Mouse (Mus musculus) brain, embryonic 14.5 days (tissue): ENCODE measurements at regions not wholly inside any gene's neighbourhood (a gene's known extent, or its start where the extent isn't known, plus 50 kb on each side); places are given as distances from the start of the nearest gene placed in this dataset.

ENCODE experiments used
- DNase-seq: peaks from one replicate; pipeline ENCODE4 v3.0.0-alpha.2; 2011; ENCODE audit warnings: low read depth
- CTCF ChIP-seq: fragments of 200-500 bp; IDR thresholded peaks from 2 replicates; pipeline ENCODE4 v1.5.1; 2012; ENCODE audit warnings: inconsistent platforms, mild to moderate bottlenecking, moderate library complexity, borderline replicate concordance; ENCODE audit not compliant: insufficient read depth, insufficient read length; ENCODE audit errors: extremely low read depth
- POLR2A ChIP-seq: fragments of 200-500 bp; IDR thresholded peaks from 2 replicates; pipeline ENCODE4 v1.6.1; 2012; ENCODE audit warnings: mild to moderate bottlenecking, inconsistent platforms, borderline replicate concordance; ENCODE audit not compliant: poor library complexity, insufficient read depth, insufficient read length, severe bottlenecking; ENCODE audit errors: extremely low read depth

DNA sequence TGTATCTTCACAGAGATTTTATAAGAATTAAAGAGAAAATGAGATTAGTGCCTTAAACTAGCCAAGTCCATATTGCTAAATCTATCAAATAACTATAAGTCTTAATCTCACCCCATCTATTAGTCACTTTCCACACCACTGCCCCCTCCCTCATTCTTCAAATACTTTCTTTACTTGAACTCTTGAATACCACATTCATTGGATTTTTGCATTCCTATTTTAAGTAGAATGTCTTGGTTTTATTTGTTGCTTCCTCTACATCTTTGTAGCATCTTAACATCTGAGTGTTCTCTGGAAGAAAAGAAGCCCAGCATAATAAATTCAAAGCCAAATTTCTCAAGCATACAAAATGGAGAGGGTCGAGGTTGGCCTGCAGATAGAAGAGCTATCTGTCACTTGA is 200.9 kb upstream of the Thbs1 start:
- no peak for DNase-seq
- no peak for TF ChIP-seq CTCF

DNA sequence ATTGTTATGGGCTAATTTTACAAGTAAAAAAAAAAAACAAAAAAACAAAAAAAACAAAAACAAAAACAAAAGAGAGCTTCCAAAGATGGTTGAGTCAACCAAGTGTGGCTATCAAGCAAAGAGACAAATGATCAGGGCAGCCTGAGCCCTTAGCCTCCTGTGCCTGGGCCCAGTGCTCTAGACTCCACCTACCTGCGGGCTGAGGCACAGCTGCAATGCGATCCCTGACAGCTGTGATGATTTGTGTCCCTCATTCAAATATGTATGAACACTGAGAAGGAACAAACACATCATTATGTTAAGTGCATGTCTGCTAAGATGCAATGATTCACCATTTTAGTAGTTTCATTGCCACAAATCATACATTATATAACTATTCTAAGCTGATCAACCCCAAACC is 199.0 kb upstream of the Thbs1 start:
- DNase-seq: no peak
- TF ChIP-seq CTCF (peak; percentile 9; the same call in 1 of the 2 replicates), POLR2A (no peak)

DNA sequence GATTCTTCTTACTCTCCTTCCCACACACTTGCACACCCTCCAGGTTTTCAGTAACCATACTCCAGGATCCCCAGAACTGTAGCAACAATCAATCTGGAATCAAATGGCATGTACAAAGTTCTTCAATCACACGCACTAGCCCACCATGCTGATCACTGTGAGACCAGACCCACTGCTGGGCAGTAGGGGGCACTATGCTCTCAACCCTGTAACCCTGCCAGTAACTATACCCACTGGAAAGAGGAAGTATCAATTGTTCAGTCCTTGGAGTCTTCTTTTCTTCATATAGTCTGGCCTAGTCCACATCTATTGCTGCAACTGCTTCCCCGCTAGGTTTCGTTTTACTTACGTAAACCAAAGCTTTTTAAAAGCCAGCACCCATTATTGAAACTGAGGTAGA is 197.8 kb upstream of the Thbs1 start:
- DNase-seq: no peak
- no peak for TF ChIP-seq POLR2A
- no peak for TF ChIP-seq CTCF

DNA sequence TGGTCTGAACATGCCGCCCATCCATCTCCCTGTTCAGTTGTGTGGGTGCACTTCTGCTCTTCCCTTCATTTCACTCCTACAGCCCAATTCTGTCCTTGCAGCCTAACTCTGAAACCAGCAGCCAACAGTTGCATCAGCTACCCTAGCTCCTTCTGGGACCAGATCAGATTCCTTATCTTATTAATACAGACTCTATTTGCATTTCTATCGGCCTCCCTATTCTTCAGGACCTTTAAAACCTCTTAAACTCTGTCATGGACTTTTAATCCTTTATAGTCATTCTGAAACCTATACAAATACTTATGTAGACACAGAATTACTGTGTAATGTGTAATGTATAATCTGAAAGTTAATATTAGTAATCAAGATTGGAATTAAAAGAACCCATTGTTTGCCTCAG is 195.9 kb upstream of the Thbs1 start:
- TF ChIP-seq CTCF: no peak
- TF ChIP-seq POLR2A: no peak
- DNase-seq: no peak

DNA sequence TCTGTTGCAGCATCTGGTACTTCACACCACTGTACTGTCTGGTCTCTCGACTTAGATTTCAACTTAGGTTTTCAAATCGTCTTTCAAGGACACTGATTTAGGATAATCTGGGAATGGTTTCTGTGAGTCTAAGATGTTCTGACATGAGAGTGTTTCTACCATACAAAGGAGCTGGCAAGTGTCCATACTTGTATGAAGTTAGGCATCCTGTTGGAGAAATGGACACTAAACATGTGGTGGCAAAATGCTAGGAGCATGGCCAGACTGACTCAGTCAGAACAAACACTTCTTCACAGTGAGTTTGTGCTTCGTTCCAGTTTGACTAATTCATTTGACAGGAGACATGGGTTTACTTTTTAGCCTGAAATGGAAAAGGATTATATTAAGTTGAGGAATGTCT is 194.5 kb upstream of the Thbs1 start:
- DNase-seq: no peak
- TF ChIP-seq POLR2A (no peak), CTCF (no peak)

DNA sequence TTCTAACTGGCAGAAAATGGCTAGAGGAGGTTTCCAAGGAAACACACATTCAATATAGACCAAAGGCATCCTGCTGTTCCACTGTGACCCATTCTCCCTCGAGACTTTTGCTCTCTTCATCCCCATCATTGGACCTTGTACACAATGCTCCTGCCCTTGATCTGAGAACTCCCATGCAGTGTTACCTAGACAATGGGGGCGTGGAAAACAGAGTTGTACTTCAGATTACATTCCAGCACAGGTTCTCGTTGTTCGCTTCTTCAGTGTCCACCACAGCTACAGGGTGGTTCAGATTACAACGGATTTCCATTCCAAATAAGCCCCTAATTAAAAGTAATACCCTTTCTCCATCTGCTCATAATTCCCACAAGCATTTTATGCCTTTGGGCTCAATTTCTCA is 186.8 kb upstream of the Thbs1 start:
- DNase-seq: peak; percentile 32
- TF ChIP-seq POLR2A (no peak), CTCF (no peak)

DNA sequence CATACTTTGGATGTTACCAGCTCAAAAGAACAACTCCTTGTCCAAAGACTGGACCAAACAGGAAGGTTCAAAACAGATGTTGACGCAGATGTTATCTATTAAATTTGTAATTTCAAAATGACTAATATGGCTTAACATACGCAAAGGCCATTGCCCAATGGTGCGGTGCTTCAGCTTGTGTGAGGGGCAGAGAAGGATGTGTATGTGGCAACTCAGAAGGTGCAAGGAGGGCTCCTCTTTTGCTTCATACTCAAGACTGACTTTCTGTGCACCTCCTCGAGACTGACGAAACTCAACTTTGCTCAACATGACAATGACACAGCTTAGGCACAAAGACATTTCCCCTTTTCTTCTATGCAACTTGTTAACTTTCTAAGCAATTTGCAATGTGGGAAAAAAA is 186.3 kb upstream of the Thbs1 start:
- DNase-seq: no peak

DNA sequence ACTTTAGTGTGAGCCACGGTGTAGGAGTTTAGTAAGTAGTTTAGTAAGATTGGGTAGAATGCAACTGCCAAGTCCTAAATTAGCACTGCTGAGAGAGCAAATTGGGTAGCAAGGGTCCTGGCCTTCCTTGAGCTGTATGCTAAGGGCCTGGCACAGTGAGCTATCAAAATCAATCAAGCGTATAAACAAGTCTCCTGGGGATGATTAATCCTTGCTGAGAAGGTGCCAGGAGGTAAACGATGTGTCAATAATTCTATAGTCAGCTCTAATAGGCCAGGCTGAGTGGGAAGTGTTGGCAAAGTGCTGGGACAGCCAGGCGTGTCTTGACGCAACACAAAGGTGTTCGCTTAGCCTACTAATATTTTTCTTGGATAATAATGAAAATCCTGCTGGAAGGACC is 183.6 kb upstream of the Thbs1 start:
- DNase-seq: peak; percentile 90

More for the DNA sequence above, 186.3 kb upstream of the Thbs1 start:
- TF ChIP-seq CTCF (no peak), POLR2A (no peak)

DNA sequence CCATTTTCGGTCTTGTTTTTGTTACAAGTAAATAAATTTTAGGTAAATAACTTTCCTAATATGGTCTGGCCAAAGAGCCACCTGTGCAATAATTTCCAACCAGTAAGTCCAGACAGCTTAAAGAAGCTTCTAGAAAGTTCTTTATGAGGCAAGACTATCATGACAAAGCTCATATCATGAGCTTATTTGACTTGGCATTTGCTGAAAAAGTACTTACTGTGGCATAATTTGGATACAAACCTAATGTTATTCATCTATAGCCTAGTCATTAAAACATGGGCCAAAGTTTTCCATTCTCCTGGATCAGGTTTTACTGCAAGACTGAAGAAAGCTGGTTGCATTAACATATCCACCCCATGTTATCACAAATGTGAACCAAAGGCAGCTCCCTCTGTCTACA is 182.1 kb upstream of the Thbs1 start:
- TF ChIP-seq CTCF (no peak), POLR2A (no peak)
- DNase-seq: no peak

More for the DNA sequence above, 183.6 kb upstream of the Thbs1 start:
- TF ChIP-seq POLR2A: no peak
- TF ChIP-seq CTCF: no peak

DNA sequence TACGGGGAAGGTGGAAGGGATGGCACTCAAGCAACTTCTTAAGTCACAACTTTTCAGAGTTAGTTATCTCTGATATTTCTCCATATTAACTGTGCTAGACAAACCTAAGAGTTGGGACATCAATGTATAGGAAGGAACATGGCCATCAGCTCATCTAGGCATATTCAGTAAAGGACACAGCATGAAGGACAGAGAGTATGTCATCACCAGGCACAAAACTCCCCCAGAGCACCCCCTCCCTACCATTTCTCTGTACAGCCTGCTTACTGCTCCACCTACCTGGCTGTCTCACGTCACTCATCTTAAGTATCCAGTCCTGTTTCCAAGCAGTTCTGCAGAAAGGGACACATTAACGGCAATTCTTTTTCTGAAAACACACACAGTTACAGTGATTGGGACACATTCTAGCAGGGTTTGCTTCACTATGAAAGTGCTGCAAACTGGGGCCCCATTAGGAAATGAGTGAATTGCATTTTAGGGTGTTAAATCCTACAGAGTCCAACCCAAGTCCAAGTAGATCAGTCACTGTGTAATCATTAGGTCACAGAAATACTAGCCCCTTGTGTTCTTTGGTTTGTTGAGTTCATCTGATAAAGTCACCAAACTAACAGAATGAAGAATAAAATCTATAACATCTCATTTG is 180.7 kb upstream of the Thbs1 start:
- no peak for DNase-seq
- TF ChIP-seq CTCF (no peak), POLR2A (no peak)

DNA sequence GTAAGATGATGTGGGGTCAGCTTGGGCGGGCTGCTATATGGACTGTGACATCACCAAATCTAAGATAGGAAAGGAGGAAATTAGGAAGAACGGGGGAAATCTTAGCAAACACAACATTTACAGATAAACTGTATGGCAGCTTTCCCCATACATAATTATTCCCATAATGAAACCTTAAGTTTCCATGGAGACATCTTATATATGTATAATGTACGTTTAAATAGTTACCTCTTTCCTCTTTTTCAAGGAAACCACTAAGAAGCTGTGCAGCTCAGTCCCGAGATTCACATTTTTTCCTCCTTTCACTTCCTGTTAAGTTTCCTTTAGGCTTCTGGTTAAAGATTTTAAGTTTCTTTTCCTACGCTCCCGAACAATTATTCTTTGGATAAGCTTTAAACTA is 175.1 kb upstream of the Thbs1 start:
- TF ChIP-seq CTCF (no peak), POLR2A (no peak)
- no peak for DNase-seq

DNA sequence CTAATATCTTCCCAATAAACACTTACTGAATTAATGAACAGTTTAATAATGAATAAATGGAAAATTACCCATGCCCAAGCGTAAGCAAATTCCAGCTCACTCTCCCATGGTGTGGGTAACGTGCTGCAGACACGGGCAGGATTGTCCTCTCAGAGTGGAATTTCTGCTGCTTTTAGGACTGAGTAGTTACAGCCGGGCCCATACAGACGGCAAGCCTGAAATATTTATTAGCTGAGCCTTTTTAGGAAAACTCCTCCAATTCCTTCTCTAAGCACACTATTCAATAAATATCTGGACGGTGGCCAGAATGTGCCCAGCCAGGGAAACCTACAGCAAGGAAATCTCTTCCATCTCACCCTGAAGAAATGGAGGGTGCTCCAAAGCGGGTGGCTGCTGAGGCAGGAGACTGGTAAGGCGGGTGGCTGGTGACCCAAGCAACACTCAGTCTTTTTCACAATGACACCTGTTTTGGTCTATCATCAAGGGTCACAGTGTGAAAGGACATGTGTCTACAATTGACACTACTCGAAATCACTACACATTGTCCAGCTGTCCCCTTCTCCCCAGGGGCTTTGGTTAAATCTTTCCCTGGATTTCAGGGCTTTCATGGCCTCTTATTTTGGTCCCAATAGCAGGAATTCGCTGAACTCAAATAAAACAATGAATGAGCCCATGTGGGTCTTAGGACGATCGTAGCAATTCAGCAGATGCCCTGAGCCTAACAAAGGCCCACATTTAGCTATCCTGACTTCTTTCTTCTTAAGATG is 173.2 kb upstream of the Thbs1 start:
- TF ChIP-seq CTCF (no peak), POLR2A (no peak)
- DNase-seq: peak; percentile 76
